Mouse (Mus musculus): Measurements from ENCODE around the gene Sez6.
A peak's percentile ranks its signal among the peaks of the same experiment; 100 is the strongest.

DNA sequence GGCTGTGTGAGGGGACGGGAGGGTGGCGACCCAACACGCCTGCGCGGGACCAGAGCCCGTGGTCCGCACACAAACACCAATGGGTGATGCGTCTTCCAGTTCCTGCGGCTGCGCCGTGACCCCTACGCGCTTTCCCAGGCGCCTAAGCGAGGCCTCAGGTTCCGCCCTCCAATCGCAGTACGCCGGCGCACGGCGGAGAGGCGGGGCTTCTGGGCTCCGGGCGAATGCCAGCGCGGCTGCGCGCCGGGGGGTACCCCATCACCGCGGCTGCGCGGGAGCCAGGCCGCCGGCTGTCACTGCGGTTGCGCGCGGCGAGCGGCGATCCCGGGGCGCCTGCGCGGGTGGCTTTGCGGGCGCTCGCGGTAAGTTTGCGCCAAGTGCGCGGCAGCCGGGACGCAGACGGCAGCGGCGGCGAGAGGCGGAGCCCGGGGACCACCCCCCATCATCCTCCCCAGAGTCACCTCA lies 51.9 kb downstream of the Sez6 start, which contains the start of gene Phf12:
- TF ChIP-seq CTCF (IDR thresholded peaks at IDR 0.05; ENCODE audit: borderline replicate concordance, insufficient read depth, low read depth, low read length): no peak
- TF ChIP-seq POLR2A (IDR thresholded peaks at IDR 0.05; ENCODE audit: borderline replicate concordance, insufficient read depth, low read length): peak; percentile 60; the same call in 1 of the 2 replicates
